Mouse (Mus musculus) CD8-positive naive resting alpha-beta T cell, adult 2 months (primary cell): ENCODE measurements at regions not wholly inside any gene's neighbourhood (a gene's known extent, or its start where the extent isn't known, plus 50 kb on each side); places are given as distances from the start of the nearest gene placed in this dataset.

Experiments
- DNase-seq, 2 experiments: peaks; one replicate each; pipeline ENCODE4 v3.0.0; 2022; ENCODE audit warnings: low read depth in 2 of 2, low spot score in 2 of 2

DNA sequence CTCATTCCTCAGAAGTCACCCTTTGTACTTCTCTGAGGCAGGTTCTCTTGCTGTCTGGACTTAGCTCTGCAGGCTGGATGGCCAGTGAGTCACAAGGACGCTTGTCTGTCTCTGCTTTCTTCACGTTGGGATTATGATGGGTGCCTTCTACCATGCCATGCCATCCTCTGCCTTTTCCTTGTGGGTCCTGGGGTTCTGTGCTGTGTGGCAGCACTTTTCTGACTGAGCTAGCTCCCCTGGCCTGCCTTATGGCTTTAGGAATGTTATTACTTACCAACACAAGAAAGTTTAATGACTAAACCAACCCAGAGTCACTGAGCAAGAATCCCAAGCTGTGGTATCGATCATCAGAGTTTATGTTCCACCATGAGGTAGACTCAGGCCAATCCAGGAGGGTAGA lies 280.7 kb downstream of the Gm49356 start:
- no peak for DNase-seq

DNA sequence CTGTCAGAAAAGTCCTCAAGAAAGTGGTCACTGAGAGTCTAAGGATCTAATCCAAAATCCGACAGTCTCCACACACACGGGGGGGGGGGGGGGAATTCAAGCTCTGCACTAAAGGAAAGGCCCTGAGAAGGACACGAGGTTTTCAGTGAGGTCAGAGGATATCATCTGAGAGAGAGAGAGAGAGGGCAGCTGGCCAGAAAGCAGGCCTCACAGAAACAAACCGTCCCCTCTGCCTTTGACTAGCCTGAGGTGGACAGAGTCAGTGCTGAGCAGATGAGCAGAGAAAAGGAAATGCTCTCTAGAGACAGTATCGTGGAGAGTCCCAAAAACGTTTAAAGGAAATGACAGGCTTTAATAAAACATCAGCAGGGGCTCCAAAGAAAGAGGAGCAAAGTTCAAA lies 282.0 kb downstream of the Gm49356 start:
- no peak for DNase-seq

DNA sequence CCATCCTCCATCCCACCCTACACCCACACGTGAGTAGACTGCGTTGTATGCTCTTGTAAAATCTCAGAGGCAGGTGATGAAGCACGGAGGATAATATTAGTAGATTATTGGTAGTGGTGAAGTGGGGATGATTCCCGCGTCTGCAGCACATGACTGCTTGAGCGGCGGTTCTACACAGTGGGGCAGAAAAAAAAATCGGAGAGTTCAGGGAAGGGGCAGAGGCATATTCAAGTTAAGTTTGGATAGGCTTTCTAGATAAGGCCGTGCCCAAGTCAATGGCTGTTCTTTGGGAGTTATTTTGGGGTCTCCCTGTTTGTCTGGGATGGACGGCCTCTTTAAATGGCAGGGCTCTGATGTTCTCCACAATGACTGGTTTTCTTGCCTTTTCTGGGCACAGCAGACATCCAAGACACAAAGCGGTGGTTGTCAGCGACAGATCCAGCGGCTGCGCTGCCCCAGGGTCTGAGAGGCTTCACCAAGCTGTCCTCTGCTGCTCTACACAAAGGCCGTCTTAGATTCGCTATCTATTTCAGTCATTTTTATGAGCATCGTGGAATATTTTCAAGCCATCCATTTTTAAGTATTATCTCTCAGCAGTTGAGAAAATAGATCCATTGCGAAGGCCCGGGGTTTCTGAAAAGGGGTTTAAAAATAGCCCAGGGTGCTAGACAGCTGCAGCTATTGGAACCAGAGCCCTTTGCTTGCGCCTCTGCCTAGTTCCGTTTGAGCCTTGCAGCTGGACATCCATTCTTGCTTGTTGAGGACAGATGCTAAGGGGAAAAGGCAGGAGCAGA lies 284.6 kb downstream of the Gm49356 start:
- no peak for DNase-seq

DNA sequence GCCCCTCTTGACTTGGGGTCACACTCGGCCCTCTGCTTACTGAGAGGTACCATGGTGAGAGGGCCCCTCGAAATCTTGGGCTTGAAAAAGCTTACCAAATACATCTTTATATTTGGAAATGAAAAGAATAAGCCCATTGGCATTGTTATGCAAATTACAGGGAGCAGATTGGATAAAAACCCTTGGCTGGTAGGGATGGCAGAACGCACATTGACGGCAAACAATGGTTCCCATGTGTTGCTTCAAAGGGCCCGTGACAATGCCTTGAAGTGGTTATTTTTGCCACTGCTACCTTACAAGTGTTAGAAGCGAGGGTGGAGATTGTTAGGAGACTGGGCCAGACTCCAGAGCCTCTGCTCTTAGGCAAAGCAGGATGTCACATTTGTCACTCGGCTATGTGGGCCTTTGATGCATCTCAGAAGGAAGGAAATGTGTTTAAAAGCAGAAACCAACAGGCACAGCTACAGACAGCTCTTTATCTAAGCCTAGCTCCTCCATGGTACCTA lies 285.2 kb downstream of the Gm49356 start:
- no peak for DNase-seq

DNA sequence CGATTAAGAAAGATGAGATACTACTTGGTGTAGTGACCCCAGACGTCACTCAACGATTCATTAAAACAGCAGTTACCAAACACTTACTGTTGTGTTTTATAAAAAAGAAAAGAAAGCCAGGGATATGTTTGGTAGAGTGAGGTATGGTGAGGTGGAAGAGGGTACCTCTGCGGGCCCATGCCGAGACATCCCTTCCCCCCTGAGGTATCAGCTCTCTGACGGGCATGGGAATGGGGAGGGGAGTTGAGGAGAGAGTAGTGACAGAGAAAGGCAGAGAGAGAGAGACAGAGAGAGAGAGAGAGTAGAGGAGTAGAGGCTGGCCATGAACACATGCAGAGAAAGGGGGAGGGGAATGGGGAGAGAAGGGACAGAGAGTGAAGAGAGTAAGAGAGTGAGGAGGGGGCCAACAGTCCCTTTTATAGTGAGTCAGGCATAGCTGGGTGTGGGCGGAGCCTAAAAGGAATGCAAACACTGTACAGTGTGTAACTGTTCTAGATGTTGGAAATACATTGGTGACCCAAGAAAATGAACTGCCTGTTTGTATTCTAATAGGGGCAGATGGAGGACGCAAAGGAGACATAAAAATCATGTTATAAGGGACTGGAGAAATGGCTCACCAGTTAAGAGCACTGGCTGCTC lies 285.9 kb downstream of the Gm49356 start:
- DNase-seq: no peak

DNA sequence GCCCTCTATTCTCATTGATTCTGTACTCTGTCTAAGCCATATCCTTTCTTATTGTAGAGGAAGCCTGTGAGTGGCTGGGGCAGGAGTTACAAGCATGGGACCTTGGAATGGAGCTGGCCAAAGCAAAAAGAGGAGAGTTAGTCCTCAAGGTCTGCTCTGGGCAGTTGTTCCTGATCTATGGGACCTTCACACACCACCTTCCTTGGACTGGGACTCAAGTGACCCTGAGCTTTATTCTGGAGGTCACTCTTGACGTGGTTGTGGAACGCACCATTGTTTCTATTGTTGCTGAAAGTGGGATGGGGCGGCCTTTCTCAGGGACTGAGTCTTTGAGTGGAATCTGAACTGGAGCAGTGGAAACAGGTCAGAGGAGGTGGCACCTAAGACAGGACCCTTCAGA lies 291.0 kb downstream of the Gm49356 start:
- no peak for DNase-seq

DNA sequence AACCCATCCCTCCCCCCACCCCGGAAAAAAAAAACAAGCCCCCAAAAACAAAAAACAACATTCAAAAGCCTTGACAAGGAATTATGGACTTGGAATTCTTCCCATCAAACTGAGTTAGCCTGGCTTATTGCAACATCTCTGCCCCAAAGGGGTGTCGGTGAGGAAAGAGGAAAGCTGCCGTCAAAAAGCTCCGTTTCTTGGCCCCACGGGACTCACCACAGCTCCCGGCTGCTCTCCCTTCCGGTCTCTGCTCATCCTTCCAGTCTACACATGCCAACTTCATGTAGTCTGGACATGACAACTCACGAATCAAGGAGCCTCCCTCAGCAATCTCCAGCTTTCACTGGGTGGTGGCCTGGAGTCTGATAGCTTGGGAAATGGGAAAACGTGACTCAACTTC lies 295.4 kb downstream of the Gm49356 start:
- no peak for DNase-seq

DNA sequence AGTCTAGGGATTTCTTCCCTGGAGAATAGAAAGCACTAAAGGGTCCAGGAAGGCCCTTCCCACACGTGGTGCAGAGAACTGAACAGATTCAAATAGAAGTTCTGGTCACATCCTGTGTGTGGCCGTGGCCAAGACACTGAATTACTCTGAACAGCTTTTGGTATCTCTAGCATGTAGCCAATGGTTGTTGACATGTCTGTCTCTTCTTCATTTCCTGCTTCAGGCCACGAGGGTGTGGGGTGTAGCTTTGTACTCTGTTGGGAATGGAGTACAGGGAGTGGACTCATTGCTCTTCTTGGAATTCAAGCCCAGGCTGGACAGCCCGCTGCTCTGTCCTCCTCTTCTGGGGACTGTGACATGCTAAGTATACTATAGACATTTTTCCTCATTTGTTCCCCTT lies 298.5 kb downstream of the Gm49356 start:
- DNase-seq: no peak

DNA sequence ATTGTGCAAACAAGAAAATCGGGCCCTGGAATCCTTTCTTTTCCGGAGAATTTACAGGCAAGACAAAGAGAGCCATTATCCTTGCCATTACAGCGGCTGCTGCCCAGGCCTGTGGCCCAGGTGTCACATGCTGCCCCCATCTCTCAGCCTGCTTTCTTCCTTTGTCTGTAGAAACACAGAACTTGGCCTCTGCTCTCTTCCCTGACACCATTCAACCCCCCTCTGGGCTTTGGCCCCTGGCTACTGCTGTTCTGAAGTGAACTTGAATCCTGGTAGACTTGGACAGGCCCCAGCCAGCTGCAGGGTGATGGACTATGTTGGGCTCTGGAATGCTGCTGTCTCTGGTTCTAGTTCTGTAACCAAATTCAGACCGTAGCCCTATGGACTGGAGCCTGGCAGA lies 299.3 kb downstream of the Gm49356 start:
- DNase-seq: no peak

DNA sequence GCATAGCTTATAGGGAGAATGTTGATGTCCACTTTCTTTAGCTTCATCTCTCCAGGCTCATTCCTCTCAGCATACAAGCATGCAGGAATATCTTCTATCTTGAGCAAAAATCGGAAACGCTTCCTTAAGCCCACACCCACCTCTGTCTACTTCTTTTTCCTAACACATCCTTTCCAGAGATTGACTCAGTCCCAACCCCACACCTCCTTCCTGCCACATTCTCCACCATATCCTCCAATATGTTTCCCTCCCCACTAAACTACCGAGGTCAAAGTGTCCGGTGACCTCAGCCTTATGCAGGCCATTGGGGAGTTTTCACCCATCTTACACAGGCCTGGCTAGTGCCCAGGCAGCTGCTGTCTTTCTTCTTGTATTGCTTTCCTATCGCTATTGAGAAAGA lies 301.4 kb downstream of the Gm49356 start:
- DNase-seq: no peak

DNA sequence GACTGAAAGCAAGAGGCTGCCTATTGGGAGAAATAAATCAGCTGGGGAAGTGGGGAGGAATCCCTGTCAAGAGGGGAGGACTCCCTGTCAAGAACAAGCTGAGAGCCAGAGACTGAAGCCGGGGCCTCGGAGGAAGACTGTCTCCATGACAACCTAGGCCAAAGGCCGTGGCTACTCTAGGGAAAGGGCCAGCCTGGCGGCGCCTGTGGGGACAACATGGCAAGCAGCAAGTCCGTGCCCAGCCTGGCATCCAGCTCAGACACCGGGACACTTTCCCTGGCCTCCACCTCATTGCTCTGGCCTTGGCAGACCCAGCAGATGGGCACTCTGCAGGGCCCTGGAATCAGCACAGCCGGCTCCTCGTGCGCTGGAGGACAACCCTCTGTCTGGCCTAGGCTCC lies 305.3 kb downstream of the Gm49356 start:
- DNase-seq: no peak

DNA sequence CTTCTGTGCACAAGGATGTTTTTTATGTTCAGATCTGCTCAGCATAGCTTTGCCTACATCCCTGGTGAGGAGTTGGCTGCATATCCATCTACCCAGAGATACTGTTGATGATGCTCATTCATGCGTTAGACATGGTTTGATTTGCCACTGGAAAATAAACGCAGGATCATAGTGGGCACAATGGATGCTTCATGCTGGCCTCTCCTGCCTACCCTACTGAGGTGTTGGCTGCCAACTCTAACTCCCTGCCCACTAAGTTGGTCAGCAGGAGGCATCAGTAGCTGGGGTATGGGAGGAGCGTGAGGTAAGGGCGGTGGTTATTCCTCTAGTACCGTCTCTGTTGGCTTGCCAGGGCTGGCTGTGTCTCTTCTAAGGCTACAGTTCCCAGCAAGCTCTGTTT lies 307.3 kb downstream of the Gm49356 start:
- DNase-seq: no peak

DNA sequence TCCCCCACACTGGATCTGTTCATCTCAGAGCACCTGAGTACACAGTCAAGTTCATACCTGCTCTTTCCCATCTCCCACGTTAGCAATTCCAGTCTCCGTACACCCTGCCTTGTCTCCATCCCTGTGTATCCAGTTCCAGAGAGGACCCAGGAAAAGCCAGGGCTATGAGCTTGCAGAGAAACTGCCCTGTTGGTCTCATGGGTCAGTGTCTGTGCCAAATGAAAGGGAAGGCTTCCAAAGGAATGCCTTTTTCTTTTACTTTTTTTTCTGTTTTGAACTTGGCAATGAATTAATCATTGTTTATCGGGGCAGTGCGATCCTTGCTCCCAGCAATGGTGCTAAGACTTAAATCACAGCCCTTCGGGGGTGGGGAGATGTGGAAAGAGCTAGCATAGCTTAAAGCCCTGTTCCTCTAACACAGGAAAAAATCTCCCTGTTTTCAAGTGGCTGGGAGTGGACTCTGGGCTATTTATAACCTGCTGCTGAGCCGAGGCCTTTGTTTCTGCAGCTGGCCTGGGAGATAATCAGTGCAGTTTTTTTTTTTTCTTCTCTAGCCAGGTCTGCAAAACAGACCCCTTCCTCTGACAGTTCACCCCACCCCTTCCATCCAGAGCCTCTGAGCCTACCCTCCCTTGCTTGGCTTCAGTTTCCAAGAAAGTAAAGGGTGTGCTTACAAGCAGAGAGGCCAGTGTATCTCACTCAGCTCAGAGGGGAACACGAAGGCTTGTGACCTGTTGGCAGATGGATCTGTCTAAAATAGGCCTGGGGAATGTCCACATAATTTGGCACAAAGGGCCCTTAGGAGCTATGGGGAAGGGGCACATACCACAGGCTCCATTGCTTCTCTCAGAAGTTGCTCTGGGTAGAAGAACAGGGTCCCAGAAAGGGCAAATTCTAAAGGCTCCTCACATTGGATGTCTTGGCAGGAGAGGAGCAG lies 308.6 kb downstream of the Gm49356 start:
- no peak for DNase-seq

DNA sequence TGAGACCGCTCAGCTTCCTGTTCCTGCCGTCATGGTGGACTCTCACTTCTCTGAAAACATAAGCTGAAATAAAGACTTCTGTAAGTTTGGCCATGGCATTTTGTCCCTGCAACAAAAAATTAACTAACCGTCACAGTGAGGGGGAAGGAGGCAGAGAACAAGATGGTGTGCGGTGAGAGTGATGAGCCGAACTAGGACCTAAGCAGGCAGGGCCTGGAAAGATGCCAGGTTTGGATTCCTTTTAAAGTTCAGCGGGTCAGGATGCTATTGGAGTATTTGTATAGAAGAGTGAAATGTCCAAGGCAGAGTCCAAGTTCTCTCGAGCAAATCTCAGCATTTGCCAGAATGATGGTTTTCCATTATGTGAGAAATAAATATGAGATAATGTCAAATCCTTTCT lies 312.3 kb downstream of the Gm49356 start:
- DNase-seq: no peak

DNA sequence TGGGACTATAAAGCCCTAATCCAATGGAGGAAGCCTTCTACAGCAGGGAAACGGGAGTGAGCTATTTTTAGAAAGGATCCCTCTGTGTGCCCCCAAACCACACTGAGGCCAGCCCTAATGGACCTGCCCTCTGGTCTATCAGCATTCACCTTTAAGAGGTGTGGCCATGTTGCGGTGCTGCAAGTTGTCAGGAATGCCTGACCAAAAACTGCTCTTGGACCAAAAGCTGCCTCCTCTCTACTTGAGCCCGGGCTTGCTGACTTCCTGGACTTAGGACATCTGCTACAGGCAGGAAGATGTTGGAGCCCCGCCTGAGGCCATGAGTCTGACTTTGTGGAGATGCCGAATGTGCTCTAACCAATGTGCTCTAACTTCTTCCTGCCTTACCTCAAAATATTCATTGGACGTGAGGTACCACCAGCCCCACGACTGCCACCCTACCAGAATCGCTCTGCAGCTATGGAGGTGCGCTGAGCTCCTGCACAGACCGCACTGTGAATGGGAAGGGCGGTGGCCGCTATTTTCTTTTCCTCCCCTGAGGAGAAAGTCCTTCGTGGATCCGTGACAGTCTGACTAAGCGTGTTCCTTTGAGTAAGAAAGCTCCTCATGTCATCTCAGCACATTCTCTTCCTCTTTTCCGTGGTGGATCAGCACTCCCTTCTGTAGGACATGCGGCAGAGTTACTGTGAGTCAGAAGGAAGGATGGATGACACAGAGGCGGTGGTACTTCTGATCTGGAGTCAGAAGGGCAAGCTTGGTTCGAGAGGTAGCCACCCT lies 313.0 kb downstream of the Gm49356 start:
- DNase-seq: no peak

DNA sequence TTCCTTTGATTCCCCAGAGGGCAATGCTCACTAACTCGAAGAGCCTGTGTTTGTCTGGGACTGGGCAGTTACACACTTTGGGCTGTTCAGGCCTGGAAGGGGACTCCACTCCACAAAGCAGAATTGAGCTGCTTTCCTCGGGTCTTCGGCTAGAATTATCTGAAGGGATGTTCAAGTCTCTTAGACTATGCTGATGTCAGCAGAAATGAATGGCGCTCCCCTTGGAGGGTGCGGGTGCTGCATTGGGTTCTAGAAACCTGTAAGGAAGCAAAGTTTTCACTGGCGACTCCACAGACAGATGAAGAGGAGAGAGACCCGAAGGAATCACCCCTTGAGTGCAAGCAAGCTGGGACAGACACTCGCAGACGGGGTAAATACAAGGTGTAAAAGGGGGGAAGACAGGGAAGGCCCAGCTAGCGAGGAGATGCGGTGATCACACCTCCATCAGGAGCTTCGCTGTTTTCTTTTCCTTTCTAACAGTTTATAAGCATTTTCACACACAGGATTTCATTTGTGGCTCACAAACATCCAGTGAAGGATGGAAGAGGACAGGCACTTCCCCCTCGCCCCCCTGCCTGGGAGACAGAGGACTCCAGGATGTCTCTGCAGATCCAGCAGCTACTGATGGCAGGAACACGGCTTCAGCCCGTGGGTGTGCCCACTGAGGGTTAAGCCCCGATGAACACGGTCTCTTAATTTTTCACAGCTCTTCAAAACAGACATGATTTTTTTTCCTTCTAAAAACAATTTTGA lies 314.2 kb downstream of the Gm49356 start:
- no peak for DNase-seq

DNA sequence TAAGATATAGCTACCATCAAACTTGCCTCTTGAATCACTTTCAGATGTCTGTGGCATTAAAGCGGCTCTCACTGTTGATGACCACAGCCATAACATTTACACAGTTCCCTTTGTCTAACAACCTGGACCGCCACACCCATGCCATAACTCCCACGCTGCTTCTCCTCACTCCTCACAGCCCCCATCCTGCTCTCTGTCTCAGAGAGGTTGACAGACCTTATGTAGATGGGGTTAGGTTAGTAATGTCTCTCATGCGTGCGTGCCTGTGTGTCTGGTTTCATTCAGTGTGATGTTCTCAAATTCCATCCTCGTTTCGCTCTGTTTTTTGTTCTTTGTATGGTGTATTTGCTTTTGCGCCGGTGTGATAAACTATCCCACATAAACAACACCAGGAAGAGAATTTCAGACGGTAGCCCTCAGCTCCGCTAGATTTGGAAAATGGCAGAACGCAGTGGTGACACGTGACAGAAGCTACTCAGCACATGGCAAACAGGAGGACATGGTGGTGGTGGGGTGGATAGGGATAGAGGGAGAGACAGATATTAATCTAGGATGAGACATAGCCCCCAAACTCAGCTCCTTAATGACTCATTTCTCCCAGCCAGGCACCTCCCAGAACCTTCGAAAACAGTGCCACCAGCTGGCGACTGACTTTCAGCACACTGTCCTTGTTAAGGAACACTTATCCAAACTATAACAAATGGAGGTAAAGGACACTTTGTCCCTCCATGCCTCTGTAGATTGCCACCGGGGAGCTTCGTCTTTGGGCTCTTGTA lies 314.9 kb downstream of the Gm49356 start:
- no peak for DNase-seq

DNA sequence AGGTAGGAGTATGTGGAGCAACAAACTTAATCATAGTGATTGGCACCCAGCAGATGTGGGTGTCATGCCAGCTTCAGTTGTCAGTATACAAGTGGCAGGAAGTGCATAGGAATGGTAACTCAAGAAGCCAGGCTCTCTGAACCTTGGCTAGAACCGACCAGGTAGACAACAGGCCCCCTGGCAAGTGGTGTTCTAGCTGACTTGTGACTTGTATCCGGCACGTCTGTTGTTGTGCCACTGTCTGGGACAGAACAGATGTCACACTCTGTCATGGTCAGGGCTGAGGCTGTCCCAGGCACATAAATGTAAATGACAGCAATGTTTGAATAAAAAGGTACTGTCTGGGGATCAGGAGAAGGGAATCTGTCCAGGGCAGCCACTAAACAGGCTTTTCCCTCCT lies 316.0 kb downstream of the Gm49356 start:
- no peak for DNase-seq

DNA sequence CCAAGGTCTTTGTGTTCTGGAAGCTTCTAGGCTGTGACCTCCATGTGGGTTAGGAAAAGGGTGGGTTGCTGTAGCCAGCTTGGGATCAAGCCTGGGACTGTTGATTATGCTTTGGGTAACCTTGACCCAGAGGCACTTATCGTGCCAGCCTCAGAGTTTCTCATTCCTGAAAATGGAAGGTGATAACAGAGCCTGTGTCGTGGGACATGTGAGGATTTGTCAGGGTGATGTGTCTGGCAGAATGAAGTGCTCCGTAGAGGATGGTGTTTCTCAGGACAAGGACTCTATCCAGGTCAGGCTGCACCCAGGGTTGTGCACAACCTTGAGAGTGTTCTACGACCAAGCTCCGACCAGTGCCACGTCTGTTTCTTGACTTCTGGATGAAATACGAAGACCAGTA lies 316.4 kb downstream of the Gm49356 start:
- DNase-seq: no peak
